Comparison of ENCODE assay signal across 8 mouse cellular contexts in genomic region chrX:77432846-77433810, GRCm38 (mm10).
DNase-seq lines count a peak whose midpoint lies in the region; ATAC-seq and TF ChIP-seq lines count a peak whose summit lies in the region.

No protein-coding gene starts in this region.

- no peak for TF ChIP-seq CTCF in G1E (IDR thresholded peaks at IDR 0.05; ENCODE audit: low read depth, low read length)
- TF ChIP-seq CTCF in forebrain, postnatal 0 days (IDR thresholded peaks at IDR 0.05; ENCODE audit: low read depth): no peak

- H3K4me1 ChIP-seq in G1E (ENCODE audit: insufficient read depth, low read depth, low read length): peaks cover 4% of the 10 kb centered on the region; the same call in 1 of the 2 replicates
- no peaks in the 10 kb centered on the region for H3K4me1 ChIP-seq in forebrain, postnatal 0 days (ENCODE audit: insufficient read depth)
- no peaks in the 10 kb centered on the region for H3K4me1 ChIP-seq in lung, embryonic 16.5 days (replicated peaks; ENCODE audit: control insufficient read depth, insufficient read depth, low read length)

- H3K27ac ChIP-seq in forebrain, postnatal 0 days (ENCODE audit: low read depth, low read length): peak overlapping the region; percentile 76
- H3K27ac ChIP-seq in lung, embryonic 16.5 days (ENCODE audit: low read length): peak overlapping the region; percentile 61

- peak overlapping the region; percentile 49; the same call in 1 of the 2 replicates for H3K4me3 ChIP-seq in G1E (ENCODE audit: low read depth, low read length)
- peak overlapping the region; percentile 16 for H3K4me3 ChIP-seq in forebrain, postnatal 0 days (ENCODE audit: low read depth, low read length)
- H3K4me3 ChIP-seq in lung, embryonic 16.5 days (ENCODE audit: low read length): peak overlapping the region; percentile 28

- DNase-seq in G1E (ENCODE audit: low spot score): peak; percentile 77
- peak; percentile 93 for DNase-seq in cerebellum, adult 18-20 months
- DNase-seq in forebrain, postnatal 0 days: peak; percentile 96
- peak; percentile 79 for DNase-seq in layer of hippocampus, adult 9-10 months (ENCODE audit: low spot score)
- peak; percentile 71 for DNase-seq in ovary, postnatal 10 days (ENCODE audit: low spot score)
- peak; percentile 89 to 91 for DNase-seq in thymus, postnatal 10 days (ENCODE audit: low spot score in 2 of 2)

- 30% methylated on average over 26 of the region's 29 CpGs for WGBS in forebrain, postnatal 0 days
- WGBS in lung, embryonic 16.5 days: 16% methylated on average over 22 of the region's 29 CpGs

- peak overlapping the region; percentile 28; the same call in 1 of the 2 replicates for H3K9ac ChIP-seq in forebrain, postnatal 0 days
- H3K9ac ChIP-seq in lung, embryonic 16.5 days (ENCODE audit: low read length): no peak overlapping the region

- ATAC-seq in G1E (ENCODE audit: extremely low read depth, insufficient number of reproducible peaks, low FRiP score, poor library complexity, severe bottlenecking): peak; percentile 95
- ATAC-seq in forebrain, postnatal 0 days: peak; percentile 96
- ATAC-seq in hematopoietic stem cell, adult 5-6 weeks (replicated peaks in 1 of 2; ENCODE audit: insufficient read depth in 1 of 2, low FRiP score in 2 of 2, low TSS enrichment in 1 of 2, low read depth in 1 of 2, poor library complexity in 2 of 2, severe bottlenecking in 2 of 2): peak; percentile 98 to 99
- ATAC-seq in lung, embryonic 16.5 days (ENCODE audit: low read depth): peak; percentile 96

- no peaks in the 10 kb centered on the region for H3K27me3 ChIP-seq in G1E (ENCODE audit: insufficient read depth, low read length)
- no peaks in the 10 kb centered on the region for H3K27me3 ChIP-seq in forebrain, postnatal 0 days (ENCODE audit: insufficient read depth, low read length)
- H3K27me3 ChIP-seq in lung, embryonic 16.5 days (ENCODE audit: control insufficient read depth, insufficient read depth, low read depth, low read length): no peaks in the 10 kb centered on the region

- H3K9me3 ChIP-seq in G1E (replicated peaks): no peaks in the 10 kb centered on the region
- H3K9me3 ChIP-seq in forebrain, postnatal 0 days (ENCODE audit: low read length): no peaks in the 10 kb centered on the region
- no peaks in the 10 kb centered on the region for H3K9me3 ChIP-seq in lung, embryonic 16.5 days (ENCODE audit: control insufficient read depth, low read length)

- no peaks in the 10 kb centered on the region for H3K36me3 ChIP-seq in G1E (replicated peaks)
- H3K36me3 ChIP-seq in forebrain, postnatal 0 days (ENCODE audit: insufficient read depth): no peaks in the 10 kb centered on the region
- H3K36me3 ChIP-seq in lung, embryonic 16.5 days (ENCODE audit: control insufficient read depth, insufficient read depth, low read length): no peaks in the 10 kb centered on the region

- peak overlapping the region; percentile 39 for H3K4me2 ChIP-seq in forebrain, postnatal 0 days (ENCODE audit: low read depth)
- H3K4me2 ChIP-seq in lung, embryonic 16.5 days (ENCODE audit: low read depth, low read length): peak overlapping the region; percentile 46

Comparison
In these comparisons a context has a peak if more than half of its experiments do, and no peak if none do; other contexts are left out.
1. Peak in every context shown above with its lines: DNase-seq, ATAC-seq, H3K4me3 ChIP-seq and H3K27ac ChIP-seq.